In genomic region chr7:39448626-39449242, GRCm38 (mm10) we compare ENCODE assay signal across 8 mouse cellular contexts. TPM values are rescaled to one million over a fixed set of nuclear protein-coding genes. Genes with fewer than 3 reads are reported as not detected.
DNase-seq lines count a peak whose midpoint lies in the region; ATAC-seq and TF ChIP-seq lines count a peak whose summit lies in the region.

No protein-coding gene starts in this region.

- no peak for ATAC-seq in G1E (ENCODE audit: extremely low read depth, insufficient number of reproducible peaks, low FRiP score, poor library complexity, severe bottlenecking)
- peak; percentile 36 for ATAC-seq in forebrain, embryonic 13.5 days

- no peaks in the 10 kb centered on the region for H3K36me3 ChIP-seq in G1E (replicated peaks)
- peaks cover 9% of the 10 kb centered on the region; the same call in 1 of the 2 replicates for H3K36me3 ChIP-seq in forebrain, embryonic 13.5 days (ENCODE audit: poor library complexity, severe bottlenecking)

- H3K4me1 ChIP-seq in G1E (ENCODE audit: insufficient read depth, low read depth, low read length), result no peaks in the 10 kb centered on the region
- H3K4me1 ChIP-seq in forebrain, embryonic 13.5 days, result peaks cover 12% of the 10 kb centered on the region
- H3K4me1 ChIP-seq in olfactory bulb, adult 2 months (ENCODE audit: control insufficient read depth, insufficient read depth, low read length), result peaks cover 3% of the 10 kb centered on the region; the same call in 1 of the 2 replicates

- peak overlapping the region; percentile 90; the same call in 1 of the 2 replicates for H3K9ac ChIP-seq in forebrain, embryonic 13.5 days

- no peak overlapping the region for H3K27ac ChIP-seq in forebrain, embryonic 13.5 days
- H3K27ac ChIP-seq in olfactory bulb, adult 2 months (ENCODE audit: insufficient read depth, low read depth, low read length), result peak overlapping the region; percentile 28; the same call in 1 of the 2 replicates

- H3K27me3 ChIP-seq in G1E (ENCODE audit: insufficient read depth, low read length), result no peaks in the 10 kb centered on the region
- no peaks in the 10 kb centered on the region for H3K27me3 ChIP-seq in forebrain, embryonic 13.5 days

- DNase-seq in gastrocnemius, postnatal 10 days, result peak; percentile 22
- DNase-seq in gastrocnemius, postnatal 36 days, result no peak
- no peak for DNase-seq in G1E (ENCODE audit: low spot score)
- DNase-seq in kidney, postnatal 14 days, result peak; percentile 5
- DNase-seq in urinary bladder, adult 18-20 months (ENCODE audit: low spot score in 2 of 2), result no peak
- no peak for DNase-seq in gastrocnemius, postnatal 25 days

- 62% methylated on average over 11 of the region's 11 CpGs for WGBS in forebrain, embryonic 13.5 days
- 36% methylated on average over 11 of the region's 11 CpGs for WGBS in olfactory bulb, adult 2 months

- TF ChIP-seq POLR2A in olfactory bulb, adult 2 months (IDR thresholded peaks at IDR 0.05; ENCODE audit: insufficient read depth, low read depth, low read length), result no peak

- H3K4me2 ChIP-seq in forebrain, embryonic 13.5 days, result peak overlapping the region; percentile 68

- H3K4me3 ChIP-seq in G1E (ENCODE audit: low read depth, low read length), result peak overlapping the region; percentile 72; the same call in 1 of the 2 replicates
- H3K4me3 ChIP-seq in forebrain, embryonic 13.5 days, result peak overlapping the region; percentile 79
- peak overlapping the region; percentile 97 for H3K4me3 ChIP-seq in olfactory bulb, adult 2 months (ENCODE audit: insufficient read depth, low read depth, low read length)

- H3K9me3 ChIP-seq in G1E (replicated peaks), result peaks cover 8% of the 10 kb centered on the region
- H3K9me3 ChIP-seq in forebrain, embryonic 13.5 days (replicated peaks), result no peaks in the 10 kb centered on the region

- TF ChIP-seq CTCF in G1E (IDR thresholded peaks at IDR 0.05; ENCODE audit: low read depth, low read length), result no peak
- no peak for TF ChIP-seq CTCF in olfactory bulb, adult 2 months (IDR thresholded peaks at IDR 0.05; ENCODE audit: insufficient read depth, low read depth, low read length)

- intact Hi-C loops in gastrocnemius, postnatal 36 days (cut with DNase I), result no loop called here

RNA-seq across cellular contexts. Expression of gene Gm5114, which starts 35.8 kb away (rescaled TPM):
- not detected for total RNA-seq in gastrocnemius, postnatal 10 days (2021)
- not detected for total RNA-seq in gastrocnemius, postnatal 36 days (2021)
- not detected in 2 replicates for total RNA-seq in G1E (2014; fragmentation: Nextera tagmentation)
- not detected in 2 replicates for total RNA-seq in G1E (2017)
- not detected in 2 replicates for polyA plus RNA-seq in G1E (2012)
- polyA plus RNA-seq in forebrain, embryonic 13.5 days (2015; fragmentation: Nextera tagmentation; extraction: Ambion mirVana), result not detected in 2 replicates
- not detected in 2 replicates for polyA plus RNA-seq in olfactory bulb, adult 2 months (2012; ENCODE audit: insufficient read depth, insufficient read length, low replicate concordance, missing spikeins)
- total RNA-seq in gastrocnemius, postnatal 25 days (2021), result not detected

Comparison
In these comparisons a context has a peak if more than half of its experiments do, and no peak if none do; other contexts are left out.
1. DNase-seq: peak in gastrocnemius, postnatal 10 days (single experiment) and kidney, postnatal 14 days (single experiment); none in gastrocnemius, postnatal 36 days (0 of 2), G1E (single experiment), urinary bladder, adult 18-20 months (0 of 2) and gastrocnemius, postnatal 25 days (single experiment).
2. Peak in every context shown above with its lines, with median percentiles within 50 percentile points of each other: H3K4me3 ChIP-seq.